Comparison of ENCODE assay signal across 10 mouse cellular contexts in the genomic region with DNA sequence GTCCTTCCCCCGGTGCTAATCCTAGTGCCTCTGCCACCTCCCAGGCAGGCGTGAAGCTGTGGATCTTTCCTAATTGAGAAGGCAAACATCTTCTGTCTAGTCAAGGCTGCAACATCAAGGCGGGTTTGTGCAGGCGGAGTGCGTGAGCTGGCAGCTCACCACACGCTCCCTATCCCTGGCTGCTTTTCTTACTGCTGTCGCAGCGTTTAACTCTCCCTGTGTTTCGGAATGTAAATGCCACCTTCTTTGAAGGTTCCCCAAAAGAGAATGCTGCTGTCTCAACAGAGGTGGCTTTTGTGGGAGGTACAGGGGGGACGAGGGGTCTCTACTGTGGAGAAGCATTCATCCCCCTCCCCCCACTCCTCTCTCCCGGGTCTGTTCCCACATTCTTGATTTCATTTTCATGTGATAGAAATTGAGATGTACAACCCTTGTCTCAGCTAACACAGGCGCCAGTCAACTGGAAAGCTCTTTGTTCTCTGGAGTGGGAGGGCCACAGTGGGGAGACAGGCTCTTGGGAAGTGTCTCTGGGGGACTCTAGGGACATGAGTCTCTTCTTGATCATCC.
A peak's percentile ranks its signal among the peaks of the same experiment; 100 is the strongest.
DNase-seq lines count a peak whose midpoint lies in the region; ATAC-seq lines count a peak whose summit lies in the region.
"Had no signal": no experiment of that assay in that cellular context is flagged by ENCODE, and none has a peak within 500 bp of the region (broad histone marks: within the 10 kb centered on the region; RNA-seq: fewer than 3 reads in every experiment).

No protein-coding gene starts in this region.

- WGBS in forebrain, embryonic 14.5 days = 8% methylated on average over 12 of the region's 12 CpGs
- 13% methylated on average over 12 of the region's 12 CpGs for WGBS in forebrain, embryonic 11.5 days
- 4% methylated on average over 12 of the region's 12 CpGs for WGBS in hindbrain, embryonic 12.5 days

- H3K9ac ChIP-seq in forebrain, embryonic 14.5 days (ENCODE audit: low read length) = no peak overlapping the region
- H3K9ac ChIP-seq in forebrain, embryonic 11.5 days (ENCODE audit: low read length) = no peak overlapping the region
- H3K9ac ChIP-seq in hindbrain, embryonic 12.5 days = no peak overlapping the region

- H3K4me3 ChIP-seq in forebrain, embryonic 14.5 days (ENCODE audit: low read depth, low read length) = no peak overlapping the region
- H3K4me3 ChIP-seq in forebrain, embryonic 11.5 days (ENCODE audit: low read depth, low read length) = no peak overlapping the region
- no peak overlapping the region for H3K4me3 ChIP-seq in hindbrain, embryonic 12.5 days

- H3K36me3 ChIP-seq in forebrain, embryonic 14.5 days (ENCODE audit: control insufficient read depth, insufficient read depth, low read length) = no peaks in the 10 kb centered on the region
- no peaks in the 10 kb centered on the region for H3K36me3 ChIP-seq in forebrain, embryonic 11.5 days (ENCODE audit: control insufficient read depth, insufficient read depth, low read length)
- H3K36me3 ChIP-seq in hindbrain, embryonic 12.5 days = no peaks in the 10 kb centered on the region

- H3K27ac ChIP-seq in forebrain, embryonic 14.5 days (ENCODE audit: low read depth, low read length) = peak overlapping the region; percentile 52; the same call in 1 of the 2 replicates
- no peak overlapping the region for H3K27ac ChIP-seq in forebrain, embryonic 11.5 days (ENCODE audit: low read depth, low read length)
- H3K27ac ChIP-seq in hindbrain, embryonic 12.5 days = peak overlapping the region; percentile 55

- H3K9me3 ChIP-seq in forebrain, embryonic 14.5 days (replicated peaks; ENCODE audit: control insufficient read depth, low read length) = no peaks in the 10 kb centered on the region
- no peaks in the 10 kb centered on the region for H3K9me3 ChIP-seq in forebrain, embryonic 11.5 days (ENCODE audit: control insufficient read depth, low read length)
- H3K9me3 ChIP-seq in hindbrain, embryonic 12.5 days (replicated peaks) = no peaks in the 10 kb centered on the region

- H3K4me2 ChIP-seq in forebrain, embryonic 14.5 days (ENCODE audit: low read length) = no peak overlapping the region
- no peak overlapping the region for H3K4me2 ChIP-seq in forebrain, embryonic 11.5 days (ENCODE audit: low read depth, low read length, severe bottlenecking)
- H3K4me2 ChIP-seq in hindbrain, embryonic 12.5 days (replicated peaks) = peak overlapping the region; percentile 25; the same call in 1 of the 2 replicates

- peak; percentile 32; the same call in 1 of the 2 replicates for ATAC-seq in forebrain, embryonic 14.5 days
- no peak for ATAC-seq in forebrain, embryonic 11.5 days (replicated peaks; ENCODE audit: low FRiP score)
- ATAC-seq in hindbrain, embryonic 12.5 days (ENCODE audit: low FRiP score) = peak; percentile 65

- peak; percentile 57 for DNase-seq in forebrain, embryonic 14.5 days (ENCODE audit: low spot score)
- DNase-seq in forebrain, embryonic 11.5 days (ENCODE audit: low spot score) = no peak
- peak; percentile 64 to 81 for DNase-seq in left cerebral cortex, adult 9 months (ENCODE audit: low spot score in 2 of 2)
- DNase-seq in right cerebral cortex, postnatal 10 days (ENCODE audit: low spot score in 2 of 2) = peak; percentile 76 to 83
- DNase-seq in heart, adult 9 months (ENCODE audit: low spot score in 2 of 2) = no peak
- DNase-seq in heart, postnatal 25 days (ENCODE audit: low spot score) = no peak
- DNase-seq in urinary bladder, postnatal 4 days (ENCODE audit: low spot score in 2 of 2) = no peak
- DNase-seq: cerebellum, adult 18-20 months; gastrocnemius, postnatal 25 days had no signal

- H3K27me3 ChIP-seq in forebrain, embryonic 14.5 days (replicated peaks; ENCODE audit: control insufficient read depth, insufficient read depth, low read length) = no peaks in the 10 kb centered on the region
- no peaks in the 10 kb centered on the region for H3K27me3 ChIP-seq in forebrain, embryonic 11.5 days (ENCODE audit: control insufficient read depth, insufficient read depth, low read length)
- H3K27me3 ChIP-seq in hindbrain, embryonic 12.5 days = peaks cover 9% of the 10 kb centered on the region; the same call in 1 of the 2 replicates

- H3K4me1 ChIP-seq in forebrain, embryonic 14.5 days (ENCODE audit: control insufficient read depth, insufficient read depth, low read length) = peaks cover 4% of the 10 kb centered on the region; the same call in 1 of the 2 replicates
- H3K4me1 ChIP-seq in forebrain, embryonic 11.5 days (replicated peaks; ENCODE audit: control insufficient read depth, insufficient read depth, low read length) = peaks cover 13% of the 10 kb centered on the region; the same call in 1 of the 2 replicates
- peaks cover 24% of the 10 kb centered on the region for H3K4me1 ChIP-seq in hindbrain, embryonic 12.5 days

- intact Hi-C loops in heart, postnatal 25 days (cut with DNase I) = no loop called here

Comparison
In these comparisons a context has a peak if more than half of its experiments do, and no peak if none do; other contexts are left out.
1. DNase-seq: peak in forebrain, embryonic 14.5 days (single experiment), left cerebral cortex, adult 9 months (2 of 2) and right cerebral cortex, postnatal 10 days (2 of 2); none in forebrain, embryonic 11.5 days (single experiment), heart, adult 9 months (0 of 2), heart, postnatal 25 days (single experiment) and urinary bladder, postnatal 4 days (0 of 2).